Mouse (Mus musculus) neural tube, embryonic 13.5 days (tissue): ENCODE data around the gene Gpr37l1. TPM values are rescaled to one million over a fixed set of nuclear protein-coding genes. Genes with fewer than 3 reads are reported as not detected.

ENCODE experiments used
- ATAC-seq: fragments of 200-750 bp; cut with Nextera tagmentation; 2 replicates; pipeline ENCODE4 v1.8.0; 2017; ENCODE audit warnings: low read depth, mild to moderate bottlenecking, moderate TSS enrichment, moderate library complexity
- H3K27ac ChIP-seq: fragments of 300-500 bp; sonication (generic); replicated peaks from 2 replicates; pipeline ENCODE4 v1.5.1; 2015; ENCODE audit warnings: moderate library complexity, mild to moderate bottlenecking, inconsistent platforms
- H3K27me3 ChIP-seq: fragments of 300-500 bp; sonication (generic); 2 replicates; pipeline ENCODE4 v1.6.1; 2015; ENCODE audit warnings: mild to moderate bottlenecking, inconsistent platforms
- H3K36me3 ChIP-seq: fragments of 300-500 bp; sonication (generic); 2 replicates; pipeline ENCODE4 v1.6.1; 2015; ENCODE audit warnings: mild to moderate bottlenecking, inconsistent platforms
- H3K4me1 ChIP-seq: fragments of 300-500 bp; sonication (generic); replicated peaks from 2 replicates; pipeline ENCODE4 v1.6.1; 2015; ENCODE audit warnings: inconsistent platforms
- H3K4me2 ChIP-seq: fragments of 300-500 bp; sonication (generic); 2 replicates; pipeline ENCODE4 v1.6.1; 2015; ENCODE audit warnings: inconsistent platforms, mild to moderate bottlenecking, moderate library complexity
- H3K4me3 ChIP-seq: fragments of 300-500 bp; sonication (generic); 2 replicates; pipeline ENCODE4 v1.5.1; 2015; ENCODE audit warnings: mild to moderate bottlenecking, inconsistent platforms
- H3K9ac ChIP-seq: fragments of 300-500 bp; sonication (generic); 2 replicates; pipeline ENCODE4 v1.6.1; 2015; ENCODE audit warnings: moderate library complexity, mild to moderate bottlenecking, inconsistent platforms
- H3K9me3 ChIP-seq: fragments of 300-500 bp; sonication (generic); 2 replicates; pipeline ENCODE4 v1.6.1; 2016; ENCODE audit warnings: inconsistent platforms
- WGBS: fragments of 180-500 bp; shearing (Covaris S2); methylation state at CpG from one replicate; pipeline ENCODE4 v1.1.7; 2015; 5-methylcytosine and 5-hydroxymethylcytosine counted together
- polyA plus RNA-seq: library from polyadenylated mRNA; unstranded; fragments of >200 nt; fragmentation: Nextera tagmentation; extraction: Ambion mirVana; gene quantifications from 2 replicates; pipeline ENCODE4 v1.2.1, GENCODE M21; 2015

Gpr37l1 gene
- polyA plus RNA-seq = 0.63 and 0.76 TPM in 2 replicates

GRCm38 (mm10) chr1:135167435-135167834 lies at the start of gene Gpr37l1:
Gpr37l1 (minus strand) TSS chr1:135167681.
- no peaks in the 10 kb centered on the region for H3K27me3 ChIP-seq
- H3K9me3 ChIP-seq = no peaks in the 10 kb centered on the region
- 0 out of 2 replicates have a peak, but pooled peaks cover 6% of the 10 kb centered on the region for H3K4me1 ChIP-seq
- no peak within 1 kb of the TSS for H3K4me2 ChIP-seq
- no peaks in the 10 kb centered on the region for H3K36me3 ChIP-seq
- H3K4me3 ChIP-seq = no peak within 1 kb of the TSS
- no peak within 1 kb of the TSS for H3K9ac ChIP-seq
- no peak within 1 kb of the TSS for H3K27ac ChIP-seq
- no peak for ATAC-seq
- WGBS = 61% methylated on average over 11 of the region's 11 CpGs

GRCm38 (mm10) chr1:135213772-135214640 lies 46.5 kb upstream of the Gpr37l1 start:
- H3K36me3 ChIP-seq = no peaks in the 10 kb centered on the region
- no peaks in the 10 kb centered on the region for H3K4me1 ChIP-seq
- no peak for ATAC-seq
- 93% methylated on average over 9 of the region's 9 CpGs for WGBS
- H3K9me3 ChIP-seq = no peaks in the 10 kb centered on the region
- no peak overlapping the region for H3K27ac ChIP-seq
- H3K9ac ChIP-seq = no peak overlapping the region
- H3K4me3 ChIP-seq = no peak overlapping the region
- H3K27me3 ChIP-seq = no peaks in the 10 kb centered on the region
- no peak overlapping the region for H3K4me2 ChIP-seq

- Histone ChIP-seq H3K4me1 (no peaks in the 10 kb centered on the region), H3K27ac (no peak overlapping the region), H3K9me3 (no peaks in the 10 kb centered on the region), H3K4me2 (no peak overlapping the region), H3K36me3 (no peaks in the 10 kb centered on the region), H3K27me3 (no peaks in the 10 kb centered on the region), H3K9ac (no peak overlapping the region), H3K4me3 (no peak overlapping the region)
- no peak for ATAC-seq
- 77% methylated on average over 5 of the region's 5 CpGs for WGBS
These were observed 42.9 kb upstream of the Gpr37l1 start for GRCm38 (mm10) chr1:135210421-135210820.

- ATAC-seq = no peak
- H3K9ac ChIP-seq = no peak overlapping the region
- H3K4me2 ChIP-seq = no peak overlapping the region
- H3K9me3 ChIP-seq = no peaks in the 10 kb centered on the region
- no peaks in the 10 kb centered on the region for H3K36me3 ChIP-seq
- no peak overlapping the region for H3K4me3 ChIP-seq
- H3K4me1 ChIP-seq = 0 out of 2 replicates have a peak, but pooled peaks cover 5% of the 10 kb centered on the region
- H3K27ac ChIP-seq = no peak overlapping the region
- no peaks in the 10 kb centered on the region for H3K27me3 ChIP-seq
- 71% methylated on average over 9 of the region's 9 CpGs for WGBS
These were observed 41.2 kb upstream of the Gpr37l1 start for GRCm38 (mm10) chr1:135208716-135209115.

- no peak for ATAC-seq
- no peaks in the 10 kb centered on the region for H3K27me3 ChIP-seq
- H3K27ac ChIP-seq = no peak overlapping the region
- no peak overlapping the region for H3K9ac ChIP-seq
- H3K4me1 ChIP-seq = 0 out of 2 replicates have a peak, but pooled peaks cover 5% of the 10 kb centered on the region
- H3K9me3 ChIP-seq = no peaks in the 10 kb centered on the region
- 91% methylated on average over 14 of the region's 14 CpGs for WGBS
- no peak overlapping the region for H3K4me2 ChIP-seq
- H3K36me3 ChIP-seq = no peaks in the 10 kb centered on the region
- H3K4me3 ChIP-seq = no peak overlapping the region
These were observed 39.3 kb upstream of the Gpr37l1 start for GRCm38 (mm10) chr1:135206586-135207339.

- ATAC-seq = no peak
- WGBS = 55% methylated on average over 4 of the region's 4 CpGs
- no peaks in the 10 kb centered on the region for H3K36me3 ChIP-seq
These were observed 37.8 kb upstream of the Gpr37l1 start for GRCm38 (mm10) chr1:135205257-135205656.

GRCm38 (mm10) chr1:135204196-135205126 lies 37.0 kb upstream of the Gpr37l1 start:
- H3K9me3 ChIP-seq = no peaks in the 10 kb centered on the region
- H3K4me1 ChIP-seq = peaks cover 6% of the 10 kb centered on the region
- 36% methylated on average over 12 of the region's 12 CpGs for WGBS
- H3K27me3 ChIP-seq = no peaks in the 10 kb centered on the region
- no peaks in the 10 kb centered on the region for H3K36me3 ChIP-seq
- no peak overlapping the region for H3K4me3 ChIP-seq
- no peak overlapping the region for H3K9ac ChIP-seq
- no peak for ATAC-seq
- H3K4me2 ChIP-seq = no peak overlapping the region
- H3K27ac ChIP-seq = no peak overlapping the region

More at GRCm38 (mm10) chr1:135205257-135205656, 37.8 kb upstream of the Gpr37l1 start:
- no peak overlapping the region for H3K4me2 ChIP-seq
- 0 out of 2 replicates have a peak, but pooled peaks cover 5% of the 10 kb centered on the region for H3K4me1 ChIP-seq
- H3K9me3 ChIP-seq = no peaks in the 10 kb centered on the region
- H3K9ac ChIP-seq = no peak overlapping the region
- no peak overlapping the region for H3K27ac ChIP-seq
- no peak overlapping the region for H3K4me3 ChIP-seq
- H3K27me3 ChIP-seq = no peaks in the 10 kb centered on the region

- no peak overlapping the region for H3K9ac ChIP-seq
- H3K27ac ChIP-seq = no peak overlapping the region
- H3K9me3 ChIP-seq = no peaks in the 10 kb centered on the region
- 77% methylated on average over 4 of the region's 4 CpGs for WGBS
- H3K4me2 ChIP-seq = no peak overlapping the region
- peaks cover 14% of the 10 kb centered on the region for H3K4me1 ChIP-seq
- no peaks in the 10 kb centered on the region for H3K27me3 ChIP-seq
- H3K4me3 ChIP-seq = no peak overlapping the region
- H3K36me3 ChIP-seq = no peaks in the 10 kb centered on the region
- no peak for ATAC-seq
These were observed 32.9 kb upstream of the Gpr37l1 start for GRCm38 (mm10) chr1:135200400-135200799.

- H3K4me1 ChIP-seq = peaks cover 9% of the 10 kb centered on the region
- peak overlapping the region; percentile 39 for H3K4me2 ChIP-seq
- H3K36me3 ChIP-seq = no peaks in the 10 kb centered on the region
- peak overlapping the region; percentile 31; the same call in 1 of the 2 replicates for H3K9ac ChIP-seq
- H3K27ac ChIP-seq = no peak overlapping the region
- no peaks in the 10 kb centered on the region for H3K27me3 ChIP-seq
- no peaks in the 10 kb centered on the region for H3K9me3 ChIP-seq
- 0 out of 2 replicates have a peak overlapping the region, but pooled peaks have one; percentile 1 for H3K4me3 ChIP-seq
- 0 out of 2 replicates have a peak, but pooled peaks have one; percentile 15 for ATAC-seq
- 3% methylated on average over 21 of the region's 21 CpGs for WGBS
These were observed 31.7 kb upstream of the Gpr37l1 start for GRCm38 (mm10) chr1:135199014-135199819.

- Histone ChIP-seq H3K27me3 (no peaks in the 10 kb centered on the region), H3K36me3 (no peaks in the 10 kb centered on the region), H3K4me2 (peak overlapping the region; percentile 39), H3K9me3 (no peaks in the 10 kb centered on the region), H3K4me3 (no peak overlapping the region), H3K9ac (no peak overlapping the region), H3K4me1 (peaks cover 9% of the 10 kb centered on the region), H3K27ac (no peak overlapping the region)
- no peak for ATAC-seq
- WGBS = 29% methylated on average over 5 of the region's 5 CpGs
These were observed 30.9 kb upstream of the Gpr37l1 start for GRCm38 (mm10) chr1:135198412-135198811.
